Mouse (Mus musculus): ENCODE results near the gene Bco1.

- no peak for TF ChIP-seq POLR2A (IDR thresholded peaks at IDR 0.05; ENCODE audit: low read depth, low read length)
- no peak for TF ChIP-seq CTCF (conservative IDR thresholded peaks at IDR 0.05; ENCODE audit: insufficient read depth, insufficient read length, low read depth, low read length)
These were observed 80.7 kb downstream of the Bco1 start for GRCm38 (mm10) chr8:117176308-117176707.
